Mouse (Mus musculus): ENCODE measurements around the gene Cx3cr1.

DNA sequence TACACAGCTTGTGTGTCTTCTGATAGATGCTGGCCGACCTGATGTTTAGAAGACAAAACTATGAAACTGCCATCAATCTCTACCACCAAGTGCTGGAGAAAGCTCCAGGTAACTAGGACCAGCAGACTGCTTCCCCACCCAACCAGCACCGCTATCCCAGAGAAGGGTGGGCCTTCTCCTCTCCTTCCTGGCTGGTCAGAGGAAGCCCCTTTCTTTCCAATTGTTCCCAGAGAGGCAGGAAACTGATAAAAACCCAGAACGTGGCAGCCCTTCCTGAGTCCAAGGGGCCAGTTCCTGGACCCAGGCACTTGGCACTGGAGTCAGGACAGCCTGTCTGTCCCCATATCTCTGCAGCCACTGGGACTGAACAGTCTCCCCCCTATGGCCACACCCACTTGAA is 105.5 kb downstream of the Cx3cr1 start:
- TF ChIP-seq CTCF (IDR thresholded peaks at IDR 0.05; ENCODE audit: borderline replicate concordance, control insufficient read depth, extremely low read depth, insufficient read depth, low read length, poor library complexity) (no peak), POLR2A (IDR thresholded peaks at IDR 0.05; ENCODE audit: control insufficient read depth, extremely low read depth, insufficient read depth, low read length, poor library complexity) (no peak)
